Mouse (Mus musculus): ENCODE data around the gene Uts2r. TPM values are rescaled to one million over a fixed set of nuclear protein-coding genes. Genes with fewer than 3 reads are reported as not detected.

The Uts2r gene
- polyA plus RNA-seq, 2 experiments from 2014 or later = not detected

GRCm38 (mm10) chr11:121163751-121164150 lies 3.7 kb downstream of the Uts2r start:
- no peak for ATAC-seq

GRCm38 (mm10) chr11:121173203-121173602 lies 13.1 kb downstream of the Uts2r start:
- ATAC-seq = no peak

GRCm38 (mm10) chr11:121174234-121174633 lies 14.2 kb downstream of the Uts2r start:
- no peak for ATAC-seq

- ATAC-seq = no peak
These were observed 16.5 kb downstream of the Uts2r start for GRCm38 (mm10) chr11:121176285-121177270.

GRCm38 (mm10) chr11:121189681-121190080 lies 29.6 kb downstream of the Uts2r start:
- ATAC-seq = no peak

GRCm38 (mm10) chr11:121192742-121193141 lies 32.7 kb downstream of the Uts2r start:
- no peak for ATAC-seq

- no peak for ATAC-seq
These were observed 33.3 kb downstream of the Uts2r start for GRCm38 (mm10) chr11:121193415-121193814.

GRCm38 (mm10) chr11:121198622-121199021 lies 38.6 kb downstream of the Uts2r start:
- no peak for ATAC-seq

GRCm38 (mm10) chr11:121199851-121200250 lies 39.8 kb downstream of the Uts2r start:
- no peak for ATAC-seq

- ATAC-seq = no peak
These were observed 40.7 kb downstream of the Uts2r start for GRCm38 (mm10) chr11:121200781-121201180.

- no peak for ATAC-seq
These were observed 41.5 kb downstream of the Uts2r start for GRCm38 (mm10) chr11:121201436-121202198.

- no peak for ATAC-seq
These were observed 43.7 kb downstream of the Uts2r start for GRCm38 (mm10) chr11:121203859-121204160.

- peak; percentile 91 for ATAC-seq
These were observed 44.3 kb downstream of the Uts2r start, which contains the start of the genes Hexdc and Ogfod3 for GRCm38 (mm10) chr11:121204161-121205006. Gene Hexdc, plus strand, starts transcription at chr11:121204433. Gene Ogfod3, minus strand, starts transcription at chr11:121204711.

Other genes with a start within 250 kb of the Uts2r start
- gene Ccdc57, start 227.4 kb upstream of the Uts2r start, polyA plus RNA-seq (2017; shearing (Covaris generic)) = under 1 TPM; 0.41 to 0.46 TPM
- gene Slc16a3, start 211.8 kb upstream of the Uts2r start, polyA plus RNA-seq (2017; shearing (Covaris generic)) = 1 to 10 TPM; 3.8 to 4.0 TPM
- gene Csnk1d, start 168.9 kb upstream of the Uts2r start, polyA plus RNA-seq (2017; shearing (Covaris generic)) = 10 to 100 TPM; 57.0 to 62.6 TPM
- gene Cd7, start 120.9 kb upstream of the Uts2r start, polyA plus RNA-seq (2017; shearing (Covaris generic)) = 100 to 1,000 TPM in 1 of 2 experiments, 10 to 100 TPM in 1; 84.3 to 121 TPM
- not detected for gene Sectm1b, start 96.7 kb upstream of the Uts2r start, polyA plus RNA-seq (2017; shearing (Covaris generic))
- not detected for gene Sectm1a, start 79.1 kb upstream of the Uts2r start, polyA plus RNA-seq (2017; shearing (Covaris generic))
- gene Tex19.2, start 41.6 kb upstream of the Uts2r start, polyA plus RNA-seq (2017; shearing (Covaris generic)) = not detected
- not detected for gene Tex19.1, start 14.1 kb upstream of the Uts2r start, polyA plus RNA-seq (2017; shearing (Covaris generic))
- gene Hexdc, start 44.2 kb downstream of the Uts2r start, polyA plus RNA-seq (2017; shearing (Covaris generic)) = 1 to 10 TPM; 1.5 to 2.1 TPM
- gene Ogfod3, start 44.4 kb downstream of the Uts2r start, polyA plus RNA-seq (2017; shearing (Covaris generic)) = 1 to 10 TPM; 4.4 to 4.7 TPM
- 10 to 100 TPM; 66.8 to 78.7 TPM for gene Cybc1, start 69.1 kb downstream of the Uts2r start, polyA plus RNA-seq (2017; shearing (Covaris generic))
- 10 to 100 TPM; 20.6 to 33.3 TPM for gene Narf, start 77.0 kb downstream of the Uts2r start, polyA plus RNA-seq (2017; shearing (Covaris generic))
- 1 to 10 TPM; 5.3 to 6.3 TPM for gene Foxk2, start 99.7 kb downstream of the Uts2r start, polyA plus RNA-seq (2017; shearing (Covaris generic))
- gene Wdr45b, start 194.2 kb downstream of the Uts2r start, polyA plus RNA-seq (2017; shearing (Covaris generic)) = 10 to 100 TPM; 22.2 to 25.7 TPM
- gene Rab40b, start 228.0 kb downstream of the Uts2r start, polyA plus RNA-seq (2017; shearing (Covaris generic)) = not detected